Mouse (Mus musculus): ENCODE measurements around the gene Olfr1418.

Olfr1418 gene

GRCm38 (mm10) chr19:11810856-11811255 lies 50.0 kb downstream of the Olfr1418 start:
- no peak for DNase-seq (ENCODE audit: low spot score in 2 of 2)

- no peak for DNase-seq (ENCODE audit: low spot score in 2 of 2)
Measured at GRCm38 (mm10) chr19:11810003-11810758, 50.7 kb downstream of the Olfr1418 start.

GRCm38 (mm10) chr19:11808452-11808851 lies 52.4 kb downstream of the Olfr1418 start:
- no peak for DNase-seq (ENCODE audit: low spot score in 2 of 2)

- DNase-seq (ENCODE audit: low spot score in 2 of 2) = no peak
Measured at GRCm38 (mm10) chr19:11807822-11808221, 53.0 kb downstream of the Olfr1418 start.

- no peak for DNase-seq (ENCODE audit: low spot score in 2 of 2)
Measured at GRCm38 (mm10) chr19:11807251-11807650, 53.6 kb downstream of the Olfr1418 start.

GRCm38 (mm10) chr19:11804423-11804822 lies 56.4 kb downstream of the Olfr1418 start:
- no peak for DNase-seq (ENCODE audit: low spot score in 2 of 2)
